Mouse (Mus musculus) ES-E14 (cell line): ENCODE measurements around the gene Gm2237. TPM values are rescaled to one million over a fixed set of nuclear protein-coding genes. Genes with fewer than 3 reads are reported as not detected.
"Not testable (repeated sequence)": the region's sequence is repeated elsewhere in the genome, so short reads cannot be mapped to it uniquely, and the experiment has no call there.

Source experiments
- DNase-seq: peaks from one replicate; pipeline ENCODE4 v3.0.0-alpha.2; 2013; ENCODE audit warnings: low read depth, low spot score
- H3K27ac ChIP-seq: 2 replicates; pipeline ENCODE4 v1.5.1; 2012; ENCODE audit warnings: low read depth, mild to moderate bottlenecking, low read length, moderate library complexity, mixed read lengths; ENCODE audit not compliant: poor library complexity, insufficient read depth, severe bottlenecking
- H3K36me3 ChIP-seq: 2 replicates; pipeline ENCODE4 v1.6.1; 2012; ENCODE audit warnings: mild to moderate bottlenecking, low read length, moderate library complexity, mixed read lengths; ENCODE audit not compliant: control insufficient read depth, poor library complexity, insufficient read depth, severe bottlenecking
- H3K4me1 ChIP-seq, 2 experiments: fragments of 150-350 bp in 1 of 2; sonication (generic) in 1 of 2; 2 replicates each; pipeline ENCODE4 v1.6.1; 2012; ENCODE audit warnings: low read length in 2 of 2, mild to moderate bottlenecking in 1 of 2, mixed read lengths in 1 of 2; ENCODE audit not compliant: control insufficient read depth in 2 of 2, insufficient read depth in 2 of 2, poor library complexity in 1 of 2
- H3K4me3 ChIP-seq, 2 experiments: fragments of 150-350 bp in 1 of 2; sonication (generic) in 1 of 2; 2 replicates each; pipeline ENCODE4 v1.5.1; 2012; ENCODE audit warnings: low read length in 2 of 2, low read depth in 1 of 2, mild to moderate bottlenecking in 1 of 2, mixed read lengths in 1 of 2; ENCODE audit not compliant: insufficient read depth in 1 of 2, poor library complexity in 1 of 2, severe bottlenecking in 1 of 2
- H3K9ac ChIP-seq: 2 replicates; pipeline ENCODE4 v1.6.1; 2012; ENCODE audit warnings: low read depth, mild to moderate bottlenecking, low read length, mixed read lengths; ENCODE audit not compliant: poor library complexity, insufficient read depth, severe bottlenecking
- H3K9me3 ChIP-seq: fragments of 150-350 bp; sonication (generic); 2 replicates; pipeline ENCODE4 v1.6.1; 2012; ENCODE audit warnings: low read depth, mild to moderate bottlenecking, low read length; ENCODE audit not compliant: control insufficient read depth, insufficient read depth
- in situ Hi-C, 2 experiments: fragments of 600-800 bp; cut with MboI; formaldehyde crosslinking; loops; one replicate each; pipeline ENCODE4 v1.15.1; 2025; ENCODE audit warnings: low sequenced_read_pairs in 2 of 2, inconsistent platforms in 1 of 2; ENCODE audit not compliant: unreplicated experiment in 2 of 2
- total RNA-seq: library from RNA; depleted of rRNA; stranded (reverse); fragments of 300-350 nt; gene quantifications from 2 replicates; pipeline ENCODE4 v1.2.3, GENCODE M21; 2012; rRNA removed

Gm2237 gene
- total RNA-seq = 22.0 and 22.4 TPM in 2 replicates

- DNase-seq, H3K27ac ChIP-seq, H3K36me3 ChIP-seq, H3K4me1 ChIP-seq, in situ Hi-C loops, H3K9me3 ChIP-seq: not testable (repeated sequence)
- H3K9ac ChIP-seq = 0 out of 2 replicates have a peak within 1 kb of the TSS, but pooled peaks have one; percentile 30
- H3K4me3 ChIP-seq = peak within 1 kb of the TSS; percentile 34 to 46; a peak in 3 of 4 replicates
Measured at GRCm38 (mm10) chr14:19584804-19585667, at the start of gene Gm2237. Gm2237 (minus strand) TSS chr14:19585135.

- H3K27ac ChIP-seq, H3K4me3 ChIP-seq, in situ Hi-C loops, H3K9ac ChIP-seq, H3K4me1 ChIP-seq, H3K36me3 ChIP-seq, H3K9me3 ChIP-seq, DNase-seq: not testable (repeated sequence)
Measured at GRCm38 (mm10) chr14:19602481-19602880, 17.5 kb upstream of the Gm2237 start, which contains the start of gene Gm5458. Gm5458 (minus strand) TSS chr14:19602581.

- H3K4me3 ChIP-seq, H3K9ac ChIP-seq, in situ Hi-C loops, H3K27ac ChIP-seq, H3K4me1 ChIP-seq, H3K9me3 ChIP-seq, H3K36me3 ChIP-seq, DNase-seq: not testable (repeated sequence)
Measured at GRCm38 (mm10) chr14:19549863-19550262, 35.1 kb downstream of the Gm2237 start, which contains the start of gene Gm2244. Gm2244 (minus strand) TSS chr14:19549963.

Other genes with a start within 250 kb of the Gm2237 start
- 6.8 and 15.1 TPM in 2 replicates for gene Gm21738, start 166.2 kb downstream of the Gm2237 start, total RNA-seq
- gene Gm2244, start 35.2 kb downstream of the Gm2237 start, total RNA-seq = 0.21 and 0.27 TPM in 2 replicates
- gene Gm5458, start 17.4 kb upstream of the Gm2237 start, total RNA-seq = not detected in 2 replicates
- gene Nid2, start 166.1 kb upstream of the Gm2237 start, total RNA-seq = 399 and 646 TPM in 2 replicates
- gene Rtraf, start 238.7 kb upstream of the Gm2237 start, total RNA-seq = 87.8 and 118 TPM in 2 replicates